Mouse (Mus musculus) heart, adult 2 months (tissue): ENCODE results near the gene 4931409K22Rik. TPM values are rescaled to one million over a fixed set of nuclear protein-coding genes. Genes with fewer than 3 reads are reported as not detected.

Experiments used
- DNase-seq, 2 experiments: peaks; one replicate each; pipeline ENCODE4 v3.0.0; 2021
- H3K27ac ChIP-seq: fragments of 200-600 bp; 2 replicates; pipeline ENCODE4 v1.8.1; 2022
- H3K27me3 ChIP-seq: fragments of 200-500 bp; 2 replicates; pipeline ENCODE4 v1.6.1; 2012; ENCODE audit warnings: mild to moderate bottlenecking, low read length, inconsistent platforms, mixed read lengths; ENCODE audit not compliant: control insufficient read depth, insufficient read depth
- H3K36me3 ChIP-seq: fragments of 200-500 bp; 2 replicates; pipeline ENCODE4 v1.6.1; 2012; ENCODE audit warnings: low read length, inconsistent platforms; ENCODE audit not compliant: control insufficient read depth, insufficient read depth
- H3K4me1 ChIP-seq: fragments of 200-500 bp; 2 replicates; pipeline ENCODE4 v1.6.1; 2011; ENCODE audit warnings: low read length; ENCODE audit not compliant: control insufficient read depth, insufficient read depth
- H3K4me3 ChIP-seq: fragments of 200-600 bp; 2 replicates; pipeline ENCODE4 v1.8.1; 2022
- H3K79me2 ChIP-seq: fragments of 200-500 bp; replicated peaks from 2 replicates; pipeline ENCODE4 v1.6.1; 2012; ENCODE audit warnings: mild to moderate bottlenecking, inconsistent platforms, low read length, moderate library complexity, mixed read lengths; ENCODE audit not compliant: control insufficient read depth, insufficient read depth
- H3K9ac ChIP-seq: fragments of 200-500 bp; 2 replicates; pipeline ENCODE4 v1.6.1; 2012; ENCODE audit warnings: low read depth, mild to moderate bottlenecking, control low read depth, inconsistent platforms, low read length, mixed read lengths
- CTCF ChIP-seq: fragments of 200-600 bp; IDR thresholded peaks from 2 replicates; pipeline ENCODE4 v1.8.1; 2022; ENCODE audit warnings: antibody characterized with exemption, mild to moderate bottlenecking, moderate library complexity
- EP300 ChIP-seq: fragments of 200-500 bp; IDR thresholded peaks from 2 replicates; pipeline ENCODE4 v1.6.1; 2011; ENCODE audit warnings: low read depth, low read length, control low read depth; ENCODE audit not compliant: insufficient read depth
- POLR2A ChIP-seq: fragments of 200-500 bp; IDR thresholded peaks from 2 replicates; pipeline ENCODE4 v1.6.1; 2011; ENCODE audit warnings: mild to moderate bottlenecking, low read depth, low read length, control low read depth; ENCODE audit not compliant: insufficient read depth
- WGBS: fragments of 180-500 bp; shearing (Covaris S2); methylation state at CpG from one replicate; pipeline ENCODE4 v1.1.7; 2018; 5-methylcytosine and 5-hydroxymethylcytosine counted together
- intact Hi-C: fragments of 180-260 bp; cut with DNase I; formaldehyde crosslinking; loops from one replicate; pipeline ENCODE4 v1.15.1; 2025
- microRNA-seq, 2 experiments: library from miRNA; unstranded; fragments of <30 nt; microRNA quantifications; one replicate each; pipeline ENCODE4 v1.2.0; 2021
- polyA plus RNA-seq: library from polyadenylated mRNA; depleted of rRNA; stranded (reverse); fragments of >200 nt; gene quantifications from 2 replicates; pipeline ENCODE4 v1.2.3, GENCODE M21; 2012; rRNA removed
- total RNA-seq, 2 experiments: library from RNA; stranded (reverse); gene quantifications; 2 replicates each; pipeline ENCODE4 v1.2.3; 2021

Gene 4931409K22Rik
- total and polyA plus RNA-seq, 3 experiments: 0.06 TPM; not detected in 2

DNA sequence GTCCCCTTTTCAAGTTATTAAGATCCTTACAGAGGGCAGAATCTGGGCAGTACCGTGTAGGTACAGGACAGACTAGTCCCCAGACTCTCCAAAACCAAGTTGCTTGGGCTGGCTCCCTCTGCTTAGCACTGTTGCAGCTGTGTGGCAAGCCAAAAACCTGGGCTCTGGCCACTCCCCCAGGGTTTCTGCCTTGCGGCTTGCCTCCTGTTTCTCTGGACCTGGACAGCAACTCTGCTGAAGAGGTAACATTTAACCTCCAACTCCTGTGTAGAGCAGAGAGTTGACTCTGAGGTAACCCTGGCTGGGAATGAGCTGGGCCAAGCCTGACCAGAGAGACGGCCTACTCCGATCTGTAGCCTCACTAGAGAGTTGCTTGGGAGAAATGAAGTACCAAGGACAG lies 53.8 kb downstream of the 4931409K22Rik start:
- H3K36me3 ChIP-seq: no peaks in the 10 kb centered on the region

DNA sequence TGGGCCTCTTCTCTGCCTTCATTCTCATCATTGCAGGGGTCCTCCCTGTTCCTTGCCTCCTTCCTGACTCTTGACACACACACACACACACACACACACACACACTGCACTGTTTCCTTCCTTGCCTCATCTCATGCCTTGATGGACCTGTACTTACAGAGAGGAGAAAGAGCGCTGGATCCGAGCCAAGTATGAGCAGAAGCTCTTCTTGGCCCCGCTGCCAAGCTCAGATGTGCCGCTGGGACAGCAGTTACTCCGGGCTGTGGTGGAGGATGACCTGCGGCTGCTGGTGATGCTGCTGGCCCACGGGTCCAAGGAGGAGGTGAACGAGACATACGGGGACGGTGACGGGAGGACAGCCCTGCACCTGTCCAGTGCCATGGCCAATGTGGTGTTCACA lies 55.8 kb downstream of the 4931409K22Rik start:
- Histone ChIP-seq H3K36me3 (no peaks in the 10 kb centered on the region), H3K27me3 (no peaks in the 10 kb centered on the region), H3K79me2 (no peaks in the 10 kb centered on the region), H3K27ac (no peak overlapping the region), H3K4me3 (no peak overlapping the region), H3K9ac (no peak overlapping the region), H3K4me1 (no peaks in the 10 kb centered on the region)
- no peak for TF ChIP-seq EP300
- no peak for TF ChIP-seq CTCF
- no peak for TF ChIP-seq POLR2A
- no peak for DNase-seq
- 69% methylated on average over 11 of the region's 11 CpGs for WGBS
- intact Hi-C loops: no loop called here

More for the DNA sequence above, 53.8 kb downstream of the 4931409K22Rik start:
- intact Hi-C loops: no loop called here
- Histone ChIP-seq H3K27me3 (no peaks in the 10 kb centered on the region), H3K27ac (no peak overlapping the region), H3K4me3 (no peak overlapping the region), H3K79me2 (no peaks in the 10 kb centered on the region), H3K9ac (no peak overlapping the region), H3K4me1 (no peaks in the 10 kb centered on the region)
- TF ChIP-seq EP300 (no peak), POLR2A (no peak), CTCF (no peak)
- no peak for DNase-seq
- 77% methylated on average over 4 of the region's 4 CpGs for WGBS

DNA sequence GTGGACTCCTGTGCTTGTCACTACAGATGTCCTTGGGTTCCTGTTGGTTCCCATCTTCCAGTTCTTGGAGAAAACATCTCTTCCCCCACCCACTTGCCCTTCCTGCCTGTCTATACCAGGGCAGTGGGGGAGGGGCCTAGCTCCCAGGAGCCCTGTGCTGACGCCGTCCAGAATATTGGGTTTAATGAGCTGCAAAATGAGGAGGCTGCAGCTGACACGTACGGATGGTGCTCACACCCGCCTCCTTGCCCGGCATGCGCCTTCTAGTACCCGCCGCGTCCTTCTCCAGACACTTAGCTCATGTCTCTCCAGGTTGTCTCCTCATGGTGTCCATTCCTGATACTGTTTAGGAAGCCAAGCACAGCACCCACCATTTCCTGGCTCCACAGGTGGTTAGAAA lies 57.5 kb downstream of the 4931409K22Rik start:
- DNase-seq: no peak
- Histone ChIP-seq H3K36me3 (no peaks in the 10 kb centered on the region), H3K27me3 (no peaks in the 10 kb centered on the region), H3K27ac (no peak overlapping the region), H3K9ac (no peak overlapping the region), H3K79me2 (no peaks in the 10 kb centered on the region), H3K4me1 (no peaks in the 10 kb centered on the region), H3K4me3 (no peak overlapping the region)
- WGBS: 87% methylated on average over 10 of the region's 10 CpGs
- intact Hi-C loops: no loop called here
- TF ChIP-seq CTCF (no peak), POLR2A (no peak), EP300 (no peak)

DNA sequence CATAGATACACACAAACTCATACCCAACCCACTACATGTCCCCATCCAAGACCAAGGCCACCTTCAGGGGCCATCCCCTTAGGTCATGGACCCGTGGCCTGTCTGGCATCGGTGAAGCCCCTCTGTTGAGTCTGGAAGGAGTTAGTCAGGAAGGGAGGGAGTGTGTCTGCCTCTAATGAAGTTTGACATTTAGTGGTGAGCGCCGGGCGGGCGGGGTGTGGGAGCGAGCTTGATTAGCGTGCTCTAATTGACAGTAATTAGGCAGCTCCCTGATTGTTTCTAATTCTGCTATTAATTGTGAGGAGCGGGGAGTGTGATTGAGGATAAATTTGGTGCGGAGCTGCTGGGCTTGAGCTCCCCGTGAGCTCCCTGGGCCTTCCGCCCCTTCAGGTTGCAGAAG lies 59.1 kb downstream of the 4931409K22Rik start:
- 89% methylated on average over 12 of the region's 12 CpGs for WGBS
- no peaks in the 10 kb centered on the region for H3K36me3 ChIP-seq
- intact Hi-C loops: no loop called here

DNA sequence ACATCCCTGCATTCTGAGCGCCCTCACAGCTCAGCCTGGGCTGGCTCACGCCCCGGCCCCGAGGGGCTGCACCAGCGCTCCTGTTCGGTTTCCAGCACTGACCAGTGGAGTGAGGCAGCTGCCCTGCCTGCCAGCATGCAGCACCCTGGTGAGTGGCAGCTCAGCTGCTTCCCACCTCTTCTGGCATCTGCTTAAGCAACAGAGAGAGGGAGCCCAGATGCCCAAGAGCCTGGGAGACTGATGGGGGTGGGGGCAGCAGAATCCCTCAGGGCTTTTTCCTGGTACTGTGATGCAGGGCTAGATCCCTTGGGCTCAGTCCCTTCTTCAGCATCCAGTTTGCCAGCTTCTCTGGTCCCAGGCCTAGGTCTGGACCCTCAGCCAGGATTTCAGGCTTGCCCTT lies 59.9 kb downstream of the 4931409K22Rik start:
- Histone ChIP-seq H3K9ac (no peak overlapping the region), H3K4me3 (no peak overlapping the region), H3K79me2 (no peaks in the 10 kb centered on the region), H3K27ac (no peak overlapping the region), H3K36me3 (no peaks in the 10 kb centered on the region), H3K4me1 (no peaks in the 10 kb centered on the region), H3K27me3 (no peaks in the 10 kb centered on the region)
- TF ChIP-seq EP300: no peak
- TF ChIP-seq CTCF: no peak
- no peak for TF ChIP-seq POLR2A
- 79% methylated on average over 6 of the region's 6 CpGs for WGBS
- intact Hi-C loops: no loop called here
- DNase-seq: no peak

More for the DNA sequence above, 59.1 kb downstream of the 4931409K22Rik start:
- no peak overlapping the region for H3K27ac ChIP-seq
- TF ChIP-seq CTCF: no peak
- no peak for TF ChIP-seq POLR2A
- TF ChIP-seq EP300: no peak
- H3K9ac ChIP-seq: no peak overlapping the region
- no peaks in the 10 kb centered on the region for H3K27me3 ChIP-seq
- H3K4me1 ChIP-seq: no peaks in the 10 kb centered on the region
- no peak for DNase-seq
- no peak overlapping the region for H3K4me3 ChIP-seq
- H3K79me2 ChIP-seq: no peaks in the 10 kb centered on the region

DNA sequence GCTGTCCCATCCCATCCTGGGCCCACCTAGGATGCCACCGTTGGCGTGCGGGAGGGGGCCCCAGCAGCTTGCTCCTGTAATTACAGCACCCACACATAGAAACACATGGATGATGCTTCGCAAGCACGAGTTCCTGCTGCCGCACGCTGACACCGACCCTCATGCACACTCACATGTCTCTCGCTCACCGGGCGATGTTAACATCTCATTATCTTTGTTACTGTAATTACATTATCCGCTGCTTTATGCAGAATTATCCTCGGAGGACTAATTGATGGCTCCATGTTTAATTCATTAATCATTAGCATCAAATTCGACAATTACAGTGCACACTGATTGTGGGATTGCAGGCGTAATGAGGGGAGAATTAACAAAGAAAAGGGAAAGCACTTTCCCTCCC lies 61.6 kb downstream of the 4931409K22Rik start:
- Histone ChIP-seq H3K9ac (no peak overlapping the region), H3K27me3 (no peaks in the 10 kb centered on the region), H3K4me3 (no peak overlapping the region), H3K27ac (no peak overlapping the region), H3K4me1 (no peaks in the 10 kb centered on the region), H3K36me3 (no peaks in the 10 kb centered on the region), H3K79me2 (no peaks in the 10 kb centered on the region)
- TF ChIP-seq CTCF (no peak), POLR2A (no peak), EP300 (no peak)
- no peak for DNase-seq
- WGBS: 91% methylated on average over 15 of the region's 15 CpGs
- intact Hi-C loops: no loop called here

Small RNA genes lying within 50 kb of the gene (microRNA-seq; reads per million reads assigned to microRNA genes)
- gene Mir671: 185 to 225 reads per million in 2 experiments

Other genes with a start within 250 kb of the 4931409K22Rik start
- gene Kcnh2, start 205.2 kb downstream of the 4931409K22Rik start, total RNA-seq: 10 to 100 TPM; 59.3 to 68.5 TPM
- 119 and 121 TPM in 2 replicates for gene Kcnh2, start 205.2 kb downstream of the 4931409K22Rik start, polyA plus RNA-seq
- 10 to 100 TPM; 23.5 to 24.4 TPM for gene Nos3, start 192.0 kb downstream of the 4931409K22Rik start, total RNA-seq
- gene Nos3, start 192.0 kb downstream of the 4931409K22Rik start, polyA plus RNA-seq: 26.3 and 30.7 TPM in 2 replicates
- gene Atg9b, start 164.7 kb downstream of the 4931409K22Rik start, total RNA-seq: 1 to 10 TPM in 1 of 2 experiments, under 1 TPM in 1; 0.89 to 1.1 TPM
- gene Atg9b, start 164.7 kb downstream of the 4931409K22Rik start, polyA plus RNA-seq: 2.2 and 2.3 TPM in 2 replicates
- gene Abcb8, start 163.1 kb downstream of the 4931409K22Rik start, total RNA-seq: 10 to 100 TPM; 81.2 to 89.8 TPM
- gene Abcb8, start 163.1 kb downstream of the 4931409K22Rik start, polyA plus RNA-seq: 148 and 151 TPM in 2 replicates
- gene Asic3, start 143.4 kb downstream of the 4931409K22Rik start, total RNA-seq: under 1 TPM in 1 of 2 experiments, not detected in 1; 0.14 TPM
- 0.32 and 0.59 TPM in 2 replicates for gene Asic3, start 143.4 kb downstream of the 4931409K22Rik start, polyA plus RNA-seq
- gene Cdk5, start 133.3 kb downstream of the 4931409K22Rik start, total RNA-seq: 10 to 100 TPM; 19.9 to 21.7 TPM
- gene Cdk5, start 133.3 kb downstream of the 4931409K22Rik start, polyA plus RNA-seq: 42.7 and 51.8 TPM in 2 replicates
- 10 to 100 TPM; 22.4 to 25.9 TPM for gene Slc4a2, start 133.0 kb downstream of the 4931409K22Rik start, total RNA-seq
- 37.9 and 41.2 TPM in 2 replicates for gene Slc4a2, start 133.0 kb downstream of the 4931409K22Rik start, polyA plus RNA-seq
- gene Fastk, start 111.5 kb downstream of the 4931409K22Rik start, total RNA-seq: 100 to 1,000 TPM; 287 to 328 TPM
- gene Fastk, start 111.5 kb downstream of the 4931409K22Rik start, polyA plus RNA-seq: 609 and 613 TPM in 2 replicates
- gene Tmub1, start 109.0 kb downstream of the 4931409K22Rik start, total RNA-seq: 10 to 100 TPM; 10.4 to 13.9 TPM
- 28.5 and 34.0 TPM in 2 replicates for gene Tmub1, start 109.0 kb downstream of the 4931409K22Rik start, polyA plus RNA-seq
- 100 to 1,000 TPM in 1 of 2 experiments, 10 to 100 TPM in 1; 88.4 to 103 TPM for gene Agap3, start 104.6 kb downstream of the 4931409K22Rik start, total RNA-seq
- 78.1 and 102 TPM in 2 replicates for gene Agap3, start 104.6 kb downstream of the 4931409K22Rik start, polyA plus RNA-seq
- not detected for gene Gbx1, start 29.6 kb downstream of the 4931409K22Rik start, total RNA-seq
- 0.06 TPM in 1 of 2 replicates, not detected in the other for gene Gbx1, start 29.6 kb downstream of the 4931409K22Rik start, polyA plus RNA-seq
- 10 to 100 TPM; 80.8 to 93.5 TPM for gene Asb10, start 15.8 kb downstream of the 4931409K22Rik start, total RNA-seq
- gene Asb10, start 15.8 kb downstream of the 4931409K22Rik start, polyA plus RNA-seq: 138 and 163 TPM in 2 replicates
- 10 to 100 TPM; 52.5 to 55.8 TPM for gene Abcf2, start 20.7 kb upstream of the 4931409K22Rik start, total RNA-seq
- gene Abcf2, start 20.7 kb upstream of the 4931409K22Rik start, polyA plus RNA-seq: 43.3 and 57.2 TPM in 2 replicates
- gene Chpf2, start 29.9 kb upstream of the 4931409K22Rik start, total RNA-seq: 1 to 10 TPM; 7.5 to 9.0 TPM
- gene Chpf2, start 29.9 kb upstream of the 4931409K22Rik start, polyA plus RNA-seq: 9.9 and 12.3 TPM in 2 replicates
- 10 to 100 TPM; 58.7 to 61.8 TPM for gene Smarcd3, start 67.6 kb upstream of the 4931409K22Rik start, total RNA-seq
- 60.2 and 61.0 TPM in 2 replicates for gene Smarcd3, start 67.6 kb upstream of the 4931409K22Rik start, polyA plus RNA-seq
- 10 to 100 TPM; 32.2 to 39.9 TPM for gene Nub1, start 128.7 kb upstream of the 4931409K22Rik start, total RNA-seq
- gene Nub1, start 128.7 kb upstream of the 4931409K22Rik start, polyA plus RNA-seq: 26.3 and 32.8 TPM in 2 replicates
- 1 to 10 TPM in 1 of 2 experiments, under 1 TPM in 1; 0.43 to 1.0 TPM for gene Wdr86, start 173.9 kb upstream of the 4931409K22Rik start, total RNA-seq
- 0.73 and 1.4 TPM in 2 replicates for gene Wdr86, start 173.9 kb upstream of the 4931409K22Rik start, polyA plus RNA-seq
- gene Crygn, start 201.2 kb upstream of the 4931409K22Rik start, total RNA-seq: not detected
- gene Crygn, start 201.2 kb upstream of the 4931409K22Rik start, polyA plus RNA-seq: not detected in 2 replicates